Mouse (Mus musculus): ENCODE measurements at regions not wholly inside any gene's neighbourhood (a gene's known extent, or its start where the extent isn't known, plus 50 kb on each side); places are given as distances from the start of the nearest gene placed in this dataset.

DNA sequence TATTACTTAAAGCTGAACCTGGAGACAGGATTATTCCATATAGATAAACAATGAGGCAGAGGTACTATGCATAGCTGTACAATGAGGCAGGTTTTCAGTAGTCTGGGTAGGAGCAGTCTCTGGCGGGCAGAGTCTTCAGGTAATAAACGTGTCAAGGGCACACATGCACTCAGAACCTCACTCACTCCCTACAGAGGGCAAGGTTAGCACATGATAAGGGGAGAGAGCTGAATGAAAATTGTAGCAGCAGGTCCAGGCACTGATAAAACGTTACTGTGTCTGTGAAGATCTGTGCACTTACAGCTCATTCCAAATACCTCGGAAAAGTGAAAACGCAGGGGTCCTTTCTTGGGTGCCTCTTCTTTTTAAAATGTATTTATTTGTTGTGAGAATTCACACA lies 120.9 kb upstream of the Itga4 start:
- DNase-seq (ENCODE audit: low spot score): no peak

DNA sequence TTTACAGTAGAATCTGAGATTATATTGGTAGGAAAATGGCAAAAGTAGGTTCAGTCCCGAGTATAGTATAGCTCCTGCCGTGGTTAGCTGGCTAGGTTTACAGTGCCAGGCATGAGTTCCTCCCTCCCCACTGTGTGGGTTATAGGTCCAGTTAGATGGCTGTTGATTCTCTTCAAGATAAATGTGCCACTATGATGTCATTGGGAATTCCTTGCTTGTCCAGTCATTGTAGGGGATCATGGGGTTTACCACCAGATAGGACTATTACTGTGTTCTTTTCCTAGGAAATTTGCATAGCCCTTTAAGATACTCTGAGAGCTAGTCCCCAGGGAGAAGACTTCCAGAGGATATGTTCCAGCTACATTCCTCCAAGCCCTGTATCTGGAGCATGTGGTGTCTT lies 119.2 kb upstream of the Itga4 start:
- no peak for DNase-seq (ENCODE audit: low spot score)

DNA sequence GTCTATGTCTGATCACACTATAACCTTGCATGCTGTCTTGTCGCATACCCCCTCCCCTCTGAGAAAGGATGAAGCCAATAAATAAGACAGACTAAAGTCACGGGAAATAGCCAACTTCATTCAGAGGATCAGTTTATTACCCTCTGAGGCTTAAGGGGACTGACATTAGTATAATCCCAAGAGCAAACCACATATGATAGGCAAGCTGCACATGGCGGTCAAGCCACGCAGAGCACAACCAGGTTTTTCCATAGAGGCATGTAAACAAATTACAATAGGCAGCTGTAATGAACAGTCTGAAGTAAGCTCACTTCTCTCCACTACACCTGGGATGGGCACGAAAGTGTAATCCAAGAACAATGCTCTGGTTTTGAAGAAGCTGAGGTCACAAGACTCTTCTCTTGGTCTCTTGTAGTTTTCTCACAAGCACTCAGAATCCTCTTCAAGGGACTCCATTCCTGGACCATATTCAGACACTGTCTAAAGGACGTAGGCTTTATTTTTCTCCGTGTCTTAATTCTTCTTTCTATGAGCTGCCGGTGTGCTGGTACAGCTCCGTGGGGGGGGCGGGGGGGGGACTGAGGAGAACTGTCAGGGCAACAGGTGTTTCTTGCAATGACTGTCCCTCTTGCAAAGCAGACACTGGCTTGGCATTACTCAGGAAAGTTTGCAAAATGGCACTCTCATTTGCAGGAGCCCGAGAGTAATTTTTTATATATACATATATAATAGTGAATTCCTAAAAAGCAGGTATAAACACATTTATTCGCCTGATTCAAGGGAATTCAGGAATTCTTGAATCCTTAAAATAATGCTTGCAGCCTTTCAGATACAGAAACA lies 118.4 kb upstream of the Itga4 start:
- no peak for DNase-seq (ENCODE audit: low spot score)

DNA sequence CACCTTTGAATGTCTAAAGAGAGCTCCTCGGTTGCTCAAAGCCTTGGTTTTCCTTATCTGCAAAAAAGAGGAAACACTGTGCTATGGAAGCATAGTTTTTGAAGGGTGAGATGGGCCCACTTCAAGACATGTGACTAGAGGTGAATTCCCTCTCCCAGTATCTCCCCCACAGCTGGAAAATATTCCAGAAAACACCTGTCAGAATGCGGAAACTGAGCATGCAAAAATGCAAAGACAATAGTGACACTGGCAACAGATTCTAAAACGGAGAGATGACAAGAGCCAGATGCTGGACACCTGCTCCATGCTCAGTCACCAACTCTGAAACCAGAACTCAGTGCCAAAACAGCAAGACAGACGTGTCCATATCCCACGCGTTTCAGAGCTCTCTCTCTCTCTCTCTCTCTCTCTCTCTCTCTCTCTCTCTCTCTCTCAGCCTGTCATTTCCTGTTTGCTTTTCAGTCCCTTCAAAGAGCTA lies 117.5 kb upstream of the Itga4 start:
- DNase-seq (ENCODE audit: low spot score): no peak

DNA sequence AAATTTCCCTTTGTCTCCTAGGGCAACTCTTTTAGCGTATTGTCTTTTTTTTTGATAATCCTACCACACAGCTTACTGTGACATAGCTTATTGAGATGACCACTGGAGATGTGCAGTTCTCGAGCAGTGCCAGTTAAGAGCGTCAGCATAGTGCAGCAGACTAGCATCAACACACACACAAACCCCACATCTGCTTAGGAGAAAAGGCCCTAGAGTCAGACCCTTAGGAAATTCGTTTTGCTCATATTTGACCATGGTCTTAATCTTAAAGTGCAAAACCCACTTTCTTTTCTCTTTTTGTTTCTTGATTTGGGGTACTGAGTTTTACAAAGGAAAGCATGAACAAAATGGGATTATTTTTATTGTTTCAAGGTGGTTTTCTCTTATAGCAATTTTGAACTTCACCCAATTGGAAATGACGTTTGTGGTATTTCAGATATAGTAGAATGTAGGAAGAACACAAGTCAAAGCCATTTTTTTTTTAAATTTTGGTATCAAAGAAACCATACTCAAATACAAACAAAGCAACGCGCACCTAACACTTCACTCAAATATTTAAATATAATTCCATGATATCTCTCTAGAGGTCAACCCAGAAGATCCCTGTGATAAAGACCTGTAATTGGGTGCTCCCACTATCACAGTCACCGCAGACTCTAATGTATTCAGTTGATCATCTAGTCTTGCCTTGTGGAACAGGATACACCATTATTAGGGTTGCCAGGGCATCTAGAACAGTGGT lies 116.7 kb upstream of the Itga4 start:
- no peak for DNase-seq (ENCODE audit: low spot score)

DNA sequence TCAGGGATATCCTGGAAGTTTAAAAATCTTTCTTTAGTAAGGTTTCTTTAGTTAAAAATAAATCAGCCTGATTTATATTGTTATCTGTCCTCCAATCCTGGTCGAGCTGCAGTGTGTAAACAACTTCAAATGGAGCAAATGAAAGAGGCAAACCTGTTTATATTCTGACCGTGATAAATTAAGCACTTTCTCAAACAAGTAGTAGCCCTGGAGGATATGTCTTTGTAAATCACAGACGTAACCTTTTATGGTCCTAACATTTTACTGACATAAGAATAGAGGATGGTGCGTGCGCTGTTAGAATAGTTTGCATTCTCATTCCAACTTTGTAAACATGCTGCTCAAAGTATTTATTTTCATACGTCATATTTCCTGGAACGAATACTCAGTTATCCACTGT lies 113.3 kb upstream of the Itga4 start:
- no peak for DNase-seq (ENCODE audit: low spot score)

DNA sequence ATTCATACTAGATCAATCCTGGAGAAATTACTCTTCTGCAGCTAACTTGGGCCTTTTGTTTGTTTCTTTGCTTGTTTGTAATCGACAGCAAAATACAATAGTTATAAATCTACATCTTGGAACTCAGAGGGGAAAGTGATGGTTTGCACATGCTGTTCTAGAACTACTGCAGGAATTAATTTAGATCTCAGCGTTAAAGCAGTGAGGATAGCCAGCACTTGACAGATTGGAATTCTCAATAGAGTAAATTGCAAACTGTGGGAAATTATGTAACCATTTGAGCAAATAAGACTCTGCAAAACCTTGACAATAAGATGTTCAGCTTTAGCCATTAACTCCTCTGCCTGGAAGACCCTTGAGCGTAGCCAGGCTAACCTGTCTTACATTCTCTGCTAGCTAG lies 112.0 kb upstream of the Itga4 start:
- DNase-seq (ENCODE audit: low spot score): no peak

DNA sequence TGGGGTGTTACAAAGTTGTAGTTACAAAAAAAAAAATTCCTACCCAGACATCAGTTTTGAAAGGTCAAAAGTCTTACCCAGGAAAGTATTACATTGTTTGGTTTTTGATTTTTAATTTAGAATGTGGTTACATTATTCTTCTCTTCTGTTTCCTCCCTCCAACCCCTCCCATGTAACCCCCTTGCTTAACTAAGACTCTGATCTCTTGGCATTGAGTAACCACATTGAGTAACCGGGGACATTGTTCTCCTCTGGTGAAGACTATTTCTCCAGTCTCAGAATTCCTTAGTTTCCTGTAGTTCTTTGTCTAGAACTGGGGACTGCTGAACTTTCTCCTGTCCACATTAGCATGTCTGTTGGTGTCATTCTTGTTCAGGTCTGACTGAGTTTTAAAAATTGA lies 109.3 kb upstream of the Itga4 start:
- no peak for DNase-seq (ENCODE audit: low spot score)

DNA sequence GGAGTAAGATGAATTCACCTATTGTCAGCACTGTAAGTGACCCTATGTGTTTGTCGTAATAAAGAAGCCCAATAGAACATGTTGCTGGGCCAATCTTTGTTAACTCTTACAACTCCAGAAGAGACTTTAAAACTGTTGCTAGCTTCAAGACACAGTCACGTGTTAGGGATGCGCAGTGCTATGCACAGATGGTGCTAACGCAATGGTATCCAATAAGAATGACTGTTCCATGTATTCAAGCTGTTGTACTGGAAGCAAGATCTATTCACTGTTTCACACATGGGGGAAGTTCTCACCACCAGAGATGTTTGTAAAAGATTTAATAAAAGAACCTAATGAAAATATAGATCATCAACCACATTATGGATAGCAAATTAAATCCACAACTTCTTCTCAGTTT lies 108.7 kb upstream of the Itga4 start:
- DNase-seq (ENCODE audit: low spot score): no peak

DNA sequence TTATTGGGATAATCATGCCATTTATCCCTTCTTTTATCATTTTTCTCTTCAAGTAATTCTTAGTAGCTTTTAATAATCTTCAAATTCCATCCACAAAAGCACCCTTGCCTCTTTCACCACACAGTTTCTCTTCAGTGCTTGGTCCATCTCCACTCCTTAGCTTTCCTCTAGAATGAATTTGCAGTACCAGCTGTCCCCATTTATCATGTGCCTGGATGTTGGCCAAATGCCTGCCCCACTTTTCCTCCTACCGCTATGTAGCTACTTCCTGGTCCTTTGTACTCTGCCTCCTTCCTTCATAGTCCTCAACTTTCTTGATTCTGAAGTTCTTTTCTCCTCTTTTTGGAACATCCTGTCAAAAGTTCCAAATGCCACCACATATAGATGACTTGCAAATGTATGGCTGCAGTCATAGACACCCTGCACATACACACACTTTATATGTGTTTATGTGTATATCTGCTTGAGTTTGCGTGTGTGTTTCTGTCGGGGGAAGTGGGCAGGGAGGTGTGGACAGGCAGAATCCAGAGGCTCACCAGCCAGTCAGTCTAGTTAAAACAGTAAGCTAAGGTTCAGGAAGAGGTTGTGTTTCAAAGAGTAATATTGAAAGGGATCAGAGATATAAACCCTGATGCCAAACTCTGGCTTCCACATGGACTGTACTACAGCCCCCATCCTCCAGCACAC lies 106.1 kb upstream of the Itga4 start:
- no peak for DNase-seq (ENCODE audit: low spot score)

DNA sequence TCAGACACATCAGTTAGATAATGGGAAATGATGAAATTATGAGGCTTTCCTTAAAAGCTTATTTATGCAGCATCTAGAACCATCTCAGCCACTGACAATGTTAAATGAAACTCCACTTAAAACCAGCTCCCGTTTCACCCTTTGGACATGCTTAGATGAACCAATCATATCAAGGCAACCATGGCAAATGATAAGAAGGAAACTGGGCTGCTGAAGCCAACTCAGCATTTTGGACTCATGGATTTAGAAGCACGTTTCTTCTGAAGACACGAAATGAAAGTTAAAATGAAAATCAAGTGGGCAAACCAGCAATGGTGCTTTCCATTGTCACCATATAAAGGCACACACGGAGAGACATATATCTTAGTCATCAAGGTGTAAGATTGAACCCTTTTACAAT lies 103.6 kb upstream of the Itga4 start:
- DNase-seq (ENCODE audit: low spot score): no peak

DNA sequence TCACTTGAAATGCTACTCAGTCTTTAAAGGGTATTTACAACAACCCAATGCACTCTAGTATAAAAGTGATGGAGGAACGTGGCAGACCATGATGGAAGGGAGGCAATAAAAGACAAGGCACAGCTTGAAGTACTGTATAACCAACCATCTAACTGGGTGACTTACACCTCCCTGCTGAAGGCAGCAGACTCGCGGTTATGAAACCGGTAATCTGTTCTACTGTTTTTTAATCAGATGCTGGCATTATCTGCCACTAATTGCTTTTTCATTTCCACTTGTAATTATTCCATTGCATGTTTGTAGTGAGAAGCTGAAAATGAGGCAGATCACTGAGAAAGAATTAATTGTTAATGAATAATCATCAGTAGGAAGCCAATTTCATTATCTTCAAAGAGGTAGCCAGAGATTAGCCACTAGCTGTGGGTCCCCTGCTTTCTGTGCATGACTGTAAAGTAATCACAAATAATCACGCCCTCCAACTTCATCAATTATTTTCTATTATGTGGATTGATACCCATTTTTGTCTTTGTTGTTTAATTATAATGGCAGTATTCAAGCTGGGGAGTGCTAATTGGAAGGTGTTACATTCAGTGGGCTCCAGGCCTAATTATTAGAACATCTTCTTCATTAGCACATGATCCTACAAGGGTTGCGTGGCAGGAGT lies 103.1 kb upstream of the Itga4 start:
- DNase-seq (ENCODE audit: low spot score): no peak

DNA sequence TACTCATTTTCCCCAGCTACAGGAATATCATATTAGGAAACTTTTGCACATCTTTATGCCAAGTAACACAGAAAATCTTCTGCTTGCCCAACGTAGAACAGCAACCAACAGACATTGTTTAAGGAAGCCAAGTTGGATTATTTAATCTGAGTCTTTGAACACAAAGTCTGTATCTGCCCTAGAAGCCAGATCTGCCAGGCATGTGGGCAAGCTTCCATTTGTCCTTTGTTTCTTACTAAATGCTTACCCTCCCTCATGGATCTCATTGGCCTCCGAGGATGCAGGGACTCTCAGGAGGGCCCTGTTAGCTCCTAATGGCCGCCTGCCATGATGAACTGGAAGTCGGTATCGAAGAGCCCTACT lies 102.5 kb upstream of the Itga4 start:
- DNase-seq (ENCODE audit: low spot score): no peak

DNA sequence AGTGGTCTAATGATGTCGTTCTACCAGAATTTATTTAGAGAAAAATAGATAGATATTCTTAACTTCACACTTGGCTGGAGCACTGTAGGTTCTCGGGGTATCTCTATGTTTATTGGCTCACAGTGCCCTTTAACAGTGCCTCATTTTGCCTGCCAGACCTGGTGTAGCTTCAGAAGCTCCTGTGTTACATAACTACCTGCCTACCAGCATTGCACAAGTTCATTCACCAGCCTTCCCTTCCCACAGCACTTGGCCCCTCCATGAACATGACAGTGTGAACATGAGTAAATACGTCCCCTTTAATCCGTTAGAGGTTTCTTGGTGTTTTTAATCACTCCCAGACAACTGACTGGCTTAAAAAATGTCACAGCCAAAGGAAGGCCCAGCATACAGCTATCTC lies 102.2 kb upstream of the Itga4 start:
- DNase-seq (ENCODE audit: low spot score): no peak

DNA sequence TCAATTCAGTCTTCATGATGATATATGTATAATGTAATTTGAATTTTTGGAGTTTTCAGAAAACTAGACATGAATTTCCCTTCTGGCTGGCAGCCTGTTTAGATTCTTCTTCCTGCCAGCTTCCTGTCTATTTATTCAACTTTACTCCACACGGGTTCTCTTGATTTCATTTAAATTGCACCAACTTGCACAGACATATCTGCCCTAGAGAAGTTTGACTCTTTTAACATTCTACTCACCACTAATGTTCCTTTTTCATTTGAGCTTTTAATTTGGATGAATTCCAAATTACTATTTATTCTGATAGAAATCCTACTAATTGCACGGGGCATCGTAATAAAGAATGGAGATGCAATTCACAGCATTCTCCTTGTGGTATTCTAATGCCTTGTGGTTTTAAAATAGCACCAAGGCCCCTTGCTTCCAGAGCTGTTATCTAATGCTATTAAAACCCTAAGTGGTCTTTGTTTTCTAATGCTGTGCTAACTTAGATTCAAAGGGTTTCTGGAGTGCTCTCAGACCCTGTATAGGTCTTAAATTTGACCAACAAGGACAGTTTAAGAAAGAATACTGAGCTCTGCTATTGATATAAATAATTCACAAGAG lies 96.7 kb upstream of the Itga4 start:
- no peak for DNase-seq (ENCODE audit: low spot score)

DNA sequence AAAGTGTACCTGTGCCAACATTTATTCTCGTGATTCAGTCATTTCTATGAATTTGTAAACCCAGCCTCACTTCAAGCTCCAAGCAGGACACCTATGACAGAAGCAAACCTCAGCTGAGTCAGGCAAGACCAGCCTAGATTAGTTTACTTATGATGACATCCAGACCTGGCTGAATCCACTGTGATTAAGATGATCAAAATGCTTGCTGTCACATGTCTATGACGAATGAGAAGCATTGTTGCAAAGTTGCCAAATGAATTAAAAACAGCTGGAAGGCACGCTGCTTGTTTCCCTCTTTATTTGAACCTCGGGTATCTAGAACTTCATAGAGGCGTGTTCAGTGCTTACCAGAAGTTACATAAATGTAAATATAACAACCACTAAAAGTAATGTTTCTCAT lies 95.9 kb upstream of the Itga4 start:
- DNase-seq (ENCODE audit: low spot score): no peak

DNA sequence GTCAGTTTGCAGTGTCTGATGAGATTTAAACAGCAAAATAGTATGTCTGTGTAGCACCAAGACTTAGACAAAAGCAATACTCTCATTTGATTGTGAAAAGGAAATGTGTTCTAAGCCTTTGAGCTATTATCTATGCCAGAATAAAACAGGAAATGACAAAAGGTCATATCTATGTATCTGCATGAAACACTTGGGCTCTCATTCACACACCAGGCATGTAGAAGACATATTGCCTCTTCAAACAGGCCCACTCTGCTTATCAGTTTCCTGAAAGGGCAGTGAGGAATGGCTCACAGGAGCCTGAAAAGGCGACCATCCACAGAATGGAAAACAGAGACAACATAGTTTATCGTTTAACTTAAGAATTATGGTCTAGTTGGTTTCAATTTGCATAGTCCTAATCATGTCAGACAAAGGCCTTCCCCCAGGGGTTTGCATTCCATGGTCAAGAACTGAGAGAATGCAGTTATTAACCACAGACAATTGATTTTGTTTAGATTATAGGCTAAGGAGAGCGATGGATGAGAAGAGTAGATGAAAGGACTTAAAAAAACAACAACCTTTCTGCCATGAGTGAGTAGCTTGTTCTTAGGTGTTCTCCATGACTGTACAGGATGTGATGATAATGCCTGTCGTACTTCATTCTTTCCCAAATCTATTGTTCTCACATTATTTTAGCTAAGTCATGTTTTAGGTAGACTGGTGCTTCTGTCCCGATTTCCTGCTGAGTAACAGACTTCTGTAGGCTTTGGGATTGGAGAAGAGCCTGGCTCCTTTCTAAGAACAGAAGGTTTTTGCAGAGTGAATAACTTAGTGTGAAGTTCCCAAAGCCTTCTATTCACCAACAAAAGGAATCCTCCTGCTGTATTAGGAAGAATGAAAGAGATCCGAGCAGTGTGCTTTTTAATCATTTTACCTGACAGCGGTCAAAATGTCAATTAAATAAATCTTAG lies 82.0 kb upstream of the Itga4 start:
- no peak for DNase-seq (ENCODE audit: low spot score)

DNA sequence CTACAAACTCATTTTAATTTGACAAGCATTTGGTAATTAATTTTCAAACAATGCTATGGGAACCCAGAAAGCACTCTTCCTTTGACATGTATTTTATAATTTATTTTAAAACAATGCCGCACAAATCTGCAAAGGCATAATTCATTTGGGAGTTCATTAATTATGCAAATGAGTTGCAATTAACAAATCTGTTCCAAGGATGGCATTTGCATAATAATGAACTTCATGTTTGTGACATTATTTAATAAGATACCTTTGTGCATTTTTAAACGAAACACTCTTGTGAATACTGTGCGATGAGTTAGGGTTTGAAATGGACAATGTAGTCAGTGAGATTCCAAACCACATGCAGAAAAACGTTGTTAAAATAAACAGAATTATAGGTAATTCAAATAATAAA lies 80.9 kb upstream of the Itga4 start:
- DNase-seq (ENCODE audit: low spot score): no peak

DNA sequence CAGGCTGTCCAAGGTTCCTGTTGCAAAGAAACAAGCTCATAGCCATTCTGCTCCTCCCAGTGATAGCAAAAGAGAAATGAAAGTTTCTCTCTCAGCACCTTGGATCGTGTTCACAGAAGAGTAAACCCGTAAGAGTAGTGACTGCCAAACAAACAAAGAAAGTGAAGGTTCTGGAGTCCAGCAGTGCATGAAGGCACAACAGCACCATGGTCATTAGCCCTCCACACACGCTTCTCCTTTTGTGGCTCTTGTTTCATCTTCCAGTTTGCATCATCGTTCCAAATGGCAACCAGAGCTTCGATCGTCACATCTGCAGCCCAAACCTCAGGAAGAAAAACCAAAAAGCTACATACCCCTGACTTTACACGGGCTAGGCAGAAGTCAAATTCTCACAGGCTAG lies 74.4 kb upstream of the Itga4 start:
- DNase-seq (ENCODE audit: low spot score): no peak

DNA sequence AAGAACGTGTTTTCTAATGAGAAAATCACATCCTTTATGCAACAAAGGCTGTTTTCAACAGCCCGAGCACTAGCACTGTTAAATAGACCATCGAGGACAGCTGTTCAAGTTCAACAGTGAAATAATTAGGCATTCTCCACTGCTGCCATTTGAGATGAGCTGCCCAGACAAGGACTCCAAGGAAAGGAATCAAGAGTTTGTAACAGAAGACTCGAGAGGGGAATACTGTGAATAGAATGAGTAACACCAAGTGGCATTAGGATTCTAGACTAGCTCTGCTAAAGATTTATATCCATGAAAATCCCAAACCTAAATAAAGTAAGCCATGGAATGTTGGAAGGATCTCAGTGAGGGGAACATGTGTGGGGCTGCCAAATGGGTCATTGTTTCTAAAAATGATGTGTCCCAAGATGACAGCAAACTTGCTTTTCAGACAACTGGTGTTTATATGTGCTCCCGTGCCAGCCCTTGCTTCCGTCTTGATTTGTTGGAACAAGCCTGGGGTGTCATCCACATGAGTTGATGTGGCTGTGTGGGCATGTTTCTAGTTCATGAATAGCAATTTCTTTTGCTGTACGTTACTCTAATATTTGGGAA lies 72.1 kb upstream of the Itga4 start:
- no peak for DNase-seq (ENCODE audit: low spot score)

All from embryo, embryonic 10 days (tissue).